Mouse (Mus musculus) heart, embryonic 11.5 days (tissue): ENCODE results near the gene Tnf. TPM values are rescaled to one million over a fixed set of nuclear protein-coding genes. Genes with fewer than 3 reads are reported as not detected.

Source experiments
- ATAC-seq: fragments of 200-750 bp; cut with Nextera tagmentation; replicated peaks from 2 replicates; pipeline ENCODE4 v1.8.0; 2017; ENCODE audit warnings: moderate library complexity; ENCODE audit not compliant: insufficient number of reproducible peaks, low FRiP score, low TSS enrichment
- H3K27ac ChIP-seq: fragments of 300-500 bp; sonication (generic); 2 replicates; pipeline ENCODE4 v1.5.1; 2014; ENCODE audit warnings: mild to moderate bottlenecking, low read depth, low read length
- H3K27me3 ChIP-seq: fragments of 300-500 bp; sonication (generic); 2 replicates; pipeline ENCODE4 v1.6.1; 2014; ENCODE audit warnings: mild to moderate bottlenecking, low read length, mixed read lengths; ENCODE audit not compliant: control insufficient read depth, insufficient read depth
- H3K36me3 ChIP-seq: fragments of 300-500 bp; sonication (generic); 2 replicates; pipeline ENCODE4 v1.6.1; 2014; ENCODE audit warnings: mild to moderate bottlenecking, low read length, moderate library complexity, mixed read lengths; ENCODE audit not compliant: control insufficient read depth, insufficient read depth
- H3K4me1 ChIP-seq: fragments of 300-500 bp; sonication (generic); 2 replicates; pipeline ENCODE4 v1.6.1; 2014; ENCODE audit warnings: low read length; ENCODE audit not compliant: control insufficient read depth, insufficient read depth
- H3K4me2 ChIP-seq: fragments of 300-500 bp; sonication (generic); 2 replicates; pipeline ENCODE4 v1.6.1; 2014; ENCODE audit warnings: mild to moderate bottlenecking, moderate library complexity
- H3K4me3 ChIP-seq: fragments of 300-500 bp; sonication (generic); 2 replicates; pipeline ENCODE4 v1.5.1; 2014; ENCODE audit warnings: low read depth, low read length
- H3K9ac ChIP-seq: fragments of 300-500 bp; sonication (generic); 2 replicates; pipeline ENCODE4 v1.6.1; 2014; ENCODE audit warnings: mild to moderate bottlenecking, low read depth, low read length, moderate library complexity
- H3K9me3 ChIP-seq: fragments of 300-500 bp; sonication (generic); replicated peaks from 2 replicates; pipeline ENCODE4 v1.6.1; 2016; ENCODE audit warnings: low read length; ENCODE audit not compliant: control insufficient read depth
- WGBS: fragments of 180-500 bp; shearing (Covaris S2); extraction: QIAGEN DNeasy Blood & Tissue Kit; methylation state at CpG from one replicate; pipeline ENCODE4 v1.1.7; 2014; ENCODE audit not compliant: insufficient replicate concordance; 5-methylcytosine and 5-hydroxymethylcytosine counted together
- polyA plus RNA-seq: library from polyadenylated mRNA; unstranded; fragments of >200 nt; fragmentation: Nextera tagmentation; extraction: Ambion mirVana; gene quantifications from 2 replicates; pipeline ENCODE4 v1.2.1, GENCODE M21; 2014

Gene Tnf
- polyA plus RNA-seq, 1 experiment from 2014 or later: not detected

- no peak for ATAC-seq
- H3K9ac ChIP-seq: no peak overlapping the region
Measured at GRCm38 (mm10) chr17:35158850-35159593, 42.8 kb downstream of the Tnf start.

GRCm38 (mm10) chr17:35157661-35158175 lies 44.1 kb downstream of the Tnf start:
- 92% methylated on average over 8 of the region's 8 CpGs for WGBS
- H3K9ac ChIP-seq: no peak overlapping the region
- no peak for ATAC-seq

More at GRCm38 (mm10) chr17:35158850-35159593, 42.8 kb downstream of the Tnf start:
- WGBS: 90% methylated on average over 15 of the region's 16 CpGs
- Histone ChIP-seq H3K4me2 (no peak overlapping the region), H3K4me1 (peaks cover 11% of the 10 kb centered on the region), H3K27me3 (no peaks in the 10 kb centered on the region), H3K9me3 (no peaks in the 10 kb centered on the region), H3K4me3 (no peak overlapping the region), H3K27ac (no peak overlapping the region), H3K36me3 (peaks cover 78% of the 10 kb centered on the region)

GRCm38 (mm10) chr17:35157254-35157653 lies 44.6 kb downstream of the Tnf start:
- Histone ChIP-seq H3K4me2 (no peak overlapping the region), H3K9me3 (no peaks in the 10 kb centered on the region), H3K36me3 (peaks cover 95% of the 10 kb centered on the region), H3K4me3 (no peak overlapping the region), H3K27ac (no peak overlapping the region), H3K27me3 (no peaks in the 10 kb centered on the region), H3K9ac (no peak overlapping the region), H3K4me1 (0 out of 2 replicates have a peak, but pooled peaks cover 5% of the 10 kb centered on the region)
- ATAC-seq: no peak
- WGBS: 90% methylated on average over 8 of the region's 8 CpGs

More at GRCm38 (mm10) chr17:35157661-35158175, 44.1 kb downstream of the Tnf start:
- Histone ChIP-seq H3K4me3 (no peak overlapping the region), H3K27ac (no peak overlapping the region), H3K36me3 (peaks cover 91% of the 10 kb centered on the region), H3K9me3 (no peaks in the 10 kb centered on the region), H3K4me1 (peaks cover 7% of the 10 kb centered on the region), H3K27me3 (no peaks in the 10 kb centered on the region), H3K4me2 (no peak overlapping the region)

- no peak for ATAC-seq
- Histone ChIP-seq H3K4me3 (no peak overlapping the region), H3K27me3 (no peaks in the 10 kb centered on the region), H3K36me3 (peaks cover 96% of the 10 kb centered on the region), H3K9ac (no peak overlapping the region), H3K9me3 (no peaks in the 10 kb centered on the region), H3K27ac (no peak overlapping the region), H3K4me2 (no peak overlapping the region), H3K4me1 (0 out of 2 replicates have a peak, but pooled peaks cover under 1% of the 10 kb centered on the region)
- 89% methylated on average over 33 of the region's 33 CpGs for WGBS
Measured at GRCm38 (mm10) chr17:35156461-35157200, 45.2 kb downstream of the Tnf start.

GRCm38 (mm10) chr17:35155451-35155850 lies 46.4 kb downstream of the Tnf start:
- WGBS: 87% methylated on average over 12 of the region's 12 CpGs

GRCm38 (mm10) chr17:35154616-35155015 lies 47.2 kb downstream of the Tnf start:
- Histone ChIP-seq H3K36me3 (peaks cover 93% of the 10 kb centered on the region), H3K4me1 (no peaks in the 10 kb centered on the region), H3K4me3 (no peak overlapping the region), H3K4me2 (no peak overlapping the region), H3K27ac (no peak overlapping the region), H3K9me3 (no peaks in the 10 kb centered on the region), H3K9ac (peak overlapping the region; percentile 34; the same call in 1 of the 2 replicates), H3K27me3 (no peaks in the 10 kb centered on the region)
- 89% methylated on average over 7 of the region's 7 CpGs for WGBS
- ATAC-seq: no peak

More at GRCm38 (mm10) chr17:35155451-35155850, 46.4 kb downstream of the Tnf start:
- no peak overlapping the region for H3K9ac ChIP-seq
- no peak overlapping the region for H3K4me3 ChIP-seq
- no peak overlapping the region for H3K27ac ChIP-seq
- H3K9me3 ChIP-seq: no peaks in the 10 kb centered on the region
- no peak overlapping the region for H3K4me2 ChIP-seq
- H3K27me3 ChIP-seq: no peaks in the 10 kb centered on the region
- no peak for ATAC-seq
- H3K4me1 ChIP-seq: no peaks in the 10 kb centered on the region
- peaks cover 91% of the 10 kb centered on the region for H3K36me3 ChIP-seq

- H3K27ac ChIP-seq: no peak overlapping the region
- no peak overlapping the region for H3K9ac ChIP-seq
- no peaks in the 10 kb centered on the region for H3K4me1 ChIP-seq
- no peak overlapping the region for H3K4me2 ChIP-seq
- H3K36me3 ChIP-seq: peaks cover 93% of the 10 kb centered on the region
- no peaks in the 10 kb centered on the region for H3K9me3 ChIP-seq
- ATAC-seq: no peak
- no peaks in the 10 kb centered on the region for H3K27me3 ChIP-seq
- WGBS: 87% methylated on average over 4 of the region's 4 CpGs
- H3K4me3 ChIP-seq: no peak overlapping the region
Measured at GRCm38 (mm10) chr17:35153931-35154330, 47.9 kb downstream of the Tnf start.

- Histone ChIP-seq H3K4me3 (no peak overlapping the region), H3K36me3 (peaks cover 92% of the 10 kb centered on the region), H3K27ac (no peak overlapping the region), H3K9me3 (no peaks in the 10 kb centered on the region), H3K4me1 (no peaks in the 10 kb centered on the region), H3K9ac (no peak overlapping the region), H3K4me2 (no peak overlapping the region), H3K27me3 (no peaks in the 10 kb centered on the region)
- WGBS: 86% methylated on average over 9 of the region's 9 CpGs
- ATAC-seq: no peak
Measured at GRCm38 (mm10) chr17:35153077-35153476, 48.7 kb downstream of the Tnf start.
